Mouse (Mus musculus) megakaryocyte progenitor cell, adult 5-6 weeks (primary cell): ENCODE results near the gene Themis2. TPM values are rescaled to one million over a fixed set of nuclear protein-coding genes. Genes with fewer than 3 reads are reported as not detected.
A peak's percentile ranks its signal among the peaks of the same experiment; 100 is the strongest.
"Not testable (repeated sequence)": the region's sequence is repeated elsewhere in the genome, so short reads cannot be mapped to it uniquely, and the experiment has no call there.

Source experiments
- ATAC-seq: replicated peaks from 2 replicates; pipeline ENCODE4 v1.8.0; 2016; ENCODE audit warnings: mild to moderate bottlenecking, moderate TSS enrichment, inconsistent platforms; ENCODE audit not compliant: poor library complexity
- total RNA-seq, 2 experiments: library from RNA; stranded (forward) in 1 of 2; stranded (reverse) in 1 of 2; fragments of 157-497, 149-512 nt in 1 of 2; fragments of 200-1000 nt in 1 of 2; gene quantifications; 2 replicates each; pipeline versions ENCODE4 v1.2.3 to v1.2.4; 2015 to 2017

Themis2 gene
- total RNA-seq, 2 experiments from 2014 or later, result 23.6 to 27.5 TPM

- ATAC-seq, result peak; percentile 47
Measured at GRCm38 (mm10) chr4:132801176-132802077, 5.2 kb upstream of the Themis2 start.

- no peak for ATAC-seq
Measured at GRCm38 (mm10) chr4:132799845-132800244, 3.7 kb upstream of the Themis2 start.

- ATAC-seq, result not testable (repeated sequence)
Measured at GRCm38 (mm10) chr4:132798666-132799065, 2.5 kb upstream of the Themis2 start.

GRCm38 (mm10) chr4:132798028-132798427, 1.8 kb upstream of the Themis2 start:
- no peak for ATAC-seq

GRCm38 (mm10) chr4:132797461-132797860, 1.3 kb upstream of the Themis2 start:
- ATAC-seq, result no peak

GRCm38 (mm10) chr4:132795171-132795570, 1.0 kb downstream of the Themis2 start:
- ATAC-seq, result no peak

GRCm38 (mm10) chr4:132794760-132795159, 1.4 kb downstream of the Themis2 start:
- ATAC-seq, result peak; percentile 70

- peak; percentile 47 for ATAC-seq
Measured at GRCm38 (mm10) chr4:132794028-132794427, 2.2 kb downstream of the Themis2 start.

- not testable (repeated sequence) for ATAC-seq
Measured at GRCm38 (mm10) chr4:132793322-132794004, 2.7 kb downstream of the Themis2 start.

- no peak for ATAC-seq
Measured at GRCm38 (mm10) chr4:132789731-132790130, 6.5 kb downstream of the Themis2 start.

- ATAC-seq, result no peak
Measured at GRCm38 (mm10) chr4:132785228-132785627, 11.0 kb downstream of the Themis2 start.

- peak; percentile 44; the same call in 1 of the 2 replicates for ATAC-seq
Measured at GRCm38 (mm10) chr4:132783732-132784131, 12.5 kb downstream of the Themis2 start.

GRCm38 (mm10) chr4:132780288-132780687, 15.9 kb downstream of the Themis2 start:
- peak; percentile 87 for ATAC-seq

- no peak for ATAC-seq
Measured at GRCm38 (mm10) chr4:132778562-132779201, 17.5 kb downstream of the Themis2 start.

GRCm38 (mm10) chr4:132776764-132777163, 19.4 kb downstream of the Themis2 start:
- ATAC-seq, result peak; percentile 76

GRCm38 (mm10) chr4:132774905-132775304, 21.3 kb downstream of the Themis2 start:
- ATAC-seq, result no peak

- no peak for ATAC-seq
Measured at GRCm38 (mm10) chr4:132771776-132772175, 24.4 kb downstream of the Themis2 start.

GRCm38 (mm10) chr4:132767914-132768876, 28.0 kb downstream of the Themis2 start, which contains the start of gene Rpa2:
TSS of gene Rpa2 (plus strand) at chr4:132768332.
- peak; percentile 99 for ATAC-seq

- ATAC-seq, result not testable (repeated sequence)
Measured at GRCm38 (mm10) chr4:132763125-132763524, 33.1 kb downstream of the Themis2 start.

GRCm38 (mm10) chr4:132762602-132763001, 33.6 kb downstream of the Themis2 start:
- ATAC-seq, result no peak
